14 mouse cellular contexts compared by ENCODE assay signal in genomic region chr11:71763651-71764275, GRCm38 (mm10). TPM values are rescaled to one million over a fixed set of nuclear protein-coding genes. Genes with fewer than 3 reads are reported as not detected.
A peak's percentile ranks its signal among the peaks of the same experiment; 100 is the strongest.
DNase-seq lines count a peak whose midpoint lies in the region; ATAC-seq lines count a peak whose summit lies in the region.
"Had no signal": no experiment of that assay in that cellular context is flagged by ENCODE, and none has a peak within 500 bp of the region (broad histone marks: within the 10 kb centered on the region; RNA-seq: fewer than 3 reads in every experiment).

No protein-coding gene starts in this region.

- peaks cover 6% of the 10 kb centered on the region; the same call in 1 of the 2 replicates for H3K36me3 ChIP-seq in embryonic facial prominence, embryonic 10.5 days (replicated peaks)
- H3K36me3 ChIP-seq in hindbrain, embryonic 12.5 days, result peaks cover 32% of the 10 kb centered on the region
- peaks cover 7% of the 10 kb centered on the region; the same call in 1 of the 2 replicates for H3K36me3 ChIP-seq in midbrain, embryonic 15.5 days (replicated peaks)
- H3K36me3 ChIP-seq: intestine, embryonic 15.5 days; stomach, embryonic 15.5 days had no signal

- no peaks in the 10 kb centered on the region for H3K9me3 ChIP-seq in embryonic facial prominence, embryonic 10.5 days
- no peaks in the 10 kb centered on the region for H3K9me3 ChIP-seq in hindbrain, embryonic 12.5 days (replicated peaks)
- no peaks in the 10 kb centered on the region for H3K9me3 ChIP-seq in midbrain, embryonic 15.5 days
- H3K9me3 ChIP-seq: intestine, embryonic 15.5 days; stomach, embryonic 15.5 days had no signal

- no peak overlapping the region for H3K4me2 ChIP-seq in hindbrain, embryonic 12.5 days (replicated peaks)
- H3K4me2 ChIP-seq in midbrain, embryonic 15.5 days, result no peak overlapping the region
- H3K4me2 ChIP-seq: intestine, embryonic 15.5 days; liver, embryonic 11.5 days; stomach, embryonic 15.5 days had no signal

- H3K27ac ChIP-seq in embryonic facial prominence, embryonic 10.5 days (replicated peaks), result 0 out of 2 replicates have a peak overlapping the region, but pooled peaks have one; percentile 6
- peak overlapping the region; percentile 74 for H3K27ac ChIP-seq in hindbrain, embryonic 12.5 days
- peak overlapping the region; percentile 58 for H3K27ac ChIP-seq in midbrain, embryonic 15.5 days
- H3K27ac ChIP-seq: intestine, embryonic 15.5 days; stomach, embryonic 15.5 days had no signal

- 58% methylated on average over 5 of the region's 5 CpGs for WGBS in embryonic facial prominence, embryonic 10.5 days
- 23% methylated on average over 5 of the region's 5 CpGs for WGBS in hindbrain, embryonic 12.5 days
- WGBS in midbrain, embryonic 15.5 days, result 25% methylated on average over 5 of the region's 5 CpGs

- DNase-seq in R1 (ENCODE audit: low read depth, low spot score) (peak; percentile 31), adipocyte (ENCODE audit: low spot score) (no peak)
- DNase-seq in embryonic facial prominence, embryonic 10.5 days (ENCODE audit: low spot score), result no peak
- no peak for DNase-seq in urinary bladder, adult 2 months (ENCODE audit: low spot score)
- DNase-seq in layer of hippocampus, postnatal 14 days (ENCODE audit: low spot score in 2 of 2), result no peak
- DNase-seq: adrenal gland, postnatal 10 days; lung, postnatal 10 days; thymus, postnatal 25 days had no signal

- H3K27me3 ChIP-seq in embryonic facial prominence, embryonic 10.5 days (replicated peaks; ENCODE audit: low read depth, poor library complexity, severe bottlenecking), result no peaks in the 10 kb centered on the region
- no peaks in the 10 kb centered on the region for H3K27me3 ChIP-seq in hindbrain, embryonic 12.5 days
- H3K27me3 ChIP-seq in midbrain, embryonic 15.5 days (replicated peaks), result no peaks in the 10 kb centered on the region
- H3K27me3 ChIP-seq: intestine, embryonic 15.5 days; stomach, embryonic 15.5 days had no signal

- no peak overlapping the region for H3K9ac ChIP-seq in hindbrain, embryonic 12.5 days
- 0 out of 2 replicates have a peak overlapping the region, but pooled peaks have one; percentile 8 for H3K9ac ChIP-seq in midbrain, embryonic 15.5 days
- H3K9ac ChIP-seq: intestine, embryonic 15.5 days; stomach, embryonic 15.5 days had no signal

- no peak overlapping the region for H3K4me3 ChIP-seq in embryonic facial prominence, embryonic 10.5 days
- no peak overlapping the region for H3K4me3 ChIP-seq in hindbrain, embryonic 12.5 days
- H3K4me3 ChIP-seq in midbrain, embryonic 15.5 days, result no peak overlapping the region
- H3K4me3 ChIP-seq: intestine, embryonic 15.5 days; stomach, embryonic 15.5 days had no signal

- peaks cover 14% of the 10 kb centered on the region for H3K4me1 ChIP-seq in embryonic facial prominence, embryonic 10.5 days
- H3K4me1 ChIP-seq in hindbrain, embryonic 12.5 days, result peaks cover 54% of the 10 kb centered on the region
- H3K4me1 ChIP-seq in midbrain, embryonic 15.5 days, result peaks cover 51% of the 10 kb centered on the region
- H3K4me1 ChIP-seq: intestine, embryonic 15.5 days; stomach, embryonic 15.5 days had no signal

- ATAC-seq in hindbrain, embryonic 12.5 days (ENCODE audit: low FRiP score), result peak; percentile 60
- ATAC-seq in midbrain, embryonic 15.5 days (replicated peaks), result no peak; the same call in 1 of the 2 replicates
- ATAC-seq: intestine, embryonic 15.5 days had no signal

RNA-seq across cellular contexts. Expression of gene Wscd1, which starts 14.0 kb away (rescaled TPM):
- polyA plus RNA-seq in embryonic facial prominence, embryonic 10.5 days (2016; fragmentation: Nextera tagmentation; extraction: Ambion mirVana), result 14.9 and 18.7 TPM in 2 replicates
- 55.6 and 55.7 TPM in 2 replicates for polyA plus RNA-seq in hindbrain, embryonic 12.5 days (2016; fragmentation: Nextera tagmentation; extraction: Ambion mirVana)
- 86.4 and 95.0 TPM in 2 replicates for polyA plus RNA-seq in midbrain, embryonic 15.5 days (2015; fragmentation: Nextera tagmentation; extraction: Ambion mirVana)
- 2.5 and 2.8 TPM in 2 replicates for polyA plus RNA-seq in urinary bladder, adult 2 months (2012; rRNA removed)
- 100 to 1,000 TPM; 101 to 107 TPM for total RNA-seq in layer of hippocampus, postnatal 14 days (2021)
- total RNA-seq: CH12.LX had no signal

Comparison
In these comparisons a context has a peak if more than half of its experiments do, and no peak if none do; other contexts are left out.
1. H3K27ac ChIP-seq: peak in every context shown above with its lines; median percentile 74 in hindbrain, embryonic 12.5 days; 58 in midbrain, embryonic 15.5 days; 6 in embryonic facial prominence, embryonic 10.5 days.